Mouse (Mus musculus) midbrain, postnatal 0 days (tissue): Measurements from ENCODE around the gene Spats2. TPM values are rescaled to one million over a fixed set of nuclear protein-coding genes. Genes with fewer than 3 reads are reported as not detected.

Experiments
- ATAC-seq: fragments of 200-750 bp; cut with Nextera tagmentation; 2 replicates; pipeline ENCODE4 v1.8.0; 2017; ENCODE audit warnings: moderate number of reproducible peaks, mild to moderate bottlenecking, moderate TSS enrichment, moderate library complexity; ENCODE audit not compliant: low FRiP score
- DNase-seq: peaks from one replicate; pipeline ENCODE4 v3.0.0-alpha.2; 2015; ENCODE audit warnings: low spot score
- H3K27ac ChIP-seq: fragments of 300-500 bp; sonication (generic); 2 replicates; pipeline ENCODE4 v1.5.1; 2014; ENCODE audit warnings: low read depth, mild to moderate bottlenecking, low read length, mixed read lengths
- H3K27me3 ChIP-seq: fragments of 300-500 bp; sonication (generic); 2 replicates; pipeline ENCODE4 v1.6.1; 2014; ENCODE audit warnings: low read length, control low read depth, mixed read lengths; ENCODE audit not compliant: insufficient read depth
- H3K36me3 ChIP-seq: fragments of 300-500 bp; sonication (generic); 2 replicates; pipeline ENCODE4 v1.6.1; 2014; ENCODE audit warnings: low read length, control low read depth, mixed read lengths; ENCODE audit not compliant: insufficient read depth
- H3K4me1 ChIP-seq: fragments of 300-500 bp; sonication (generic); 2 replicates; pipeline ENCODE4 v1.6.1; 2014; ENCODE audit warnings: mild to moderate bottlenecking, control low read depth, antibody characterized with exemption, low read length, mixed read lengths; ENCODE audit not compliant: insufficient read depth
- H3K4me2 ChIP-seq: fragments of 300-500 bp; sonication (generic); 2 replicates; pipeline ENCODE4 v1.6.1; 2014; ENCODE audit warnings: low read depth, mild to moderate bottlenecking, low read length, mixed read lengths; ENCODE audit not compliant: poor library complexity, severe bottlenecking
- H3K4me3 ChIP-seq: fragments of 300-500 bp; sonication (generic); 2 replicates; pipeline ENCODE4 v1.5.1; 2014; ENCODE audit warnings: low read depth, mild to moderate bottlenecking, low read length, moderate library complexity
- H3K9ac ChIP-seq: fragments of 300-500 bp; sonication (generic); replicated peaks from 2 replicates; pipeline ENCODE4 v1.6.1; 2014; ENCODE audit warnings: mild to moderate bottlenecking, low read length, moderate library complexity, mixed read lengths; ENCODE audit not compliant: poor library complexity, severe bottlenecking
- H3K9me3 ChIP-seq: fragments of 300-500 bp; sonication (generic); 2 replicates; pipeline ENCODE4 v1.6.1; 2016; ENCODE audit warnings: low read length, control low read depth
- CTCF ChIP-seq: IDR thresholded peaks from 2 replicates; pipeline ENCODE4 v1.5.1; 2016; ENCODE audit warnings: antibody characterized with exemption, mild to moderate bottlenecking
- WGBS: fragments of 180-500 bp; shearing (Covaris S2); extraction: QIAGEN DNeasy Blood & Tissue Kit; methylation state at CpG from one replicate; pipeline ENCODE4 v1.1.7; 2014; 5-methylcytosine and 5-hydroxymethylcytosine counted together
- polyA plus RNA-seq: library from polyadenylated mRNA; unstranded; fragments of >200 nt; fragmentation: Nextera tagmentation; extraction: Ambion mirVana; gene quantifications from 2 replicates; pipeline ENCODE4 v1.2.1, GENCODE M21; 2015
- total RNA-seq: library from RNA; depleted of rRNA; stranded (reverse); fragments of >200 nt; gene quantifications from 2 replicates; pipeline ENCODE4 v1.2.3, GENCODE M21; 2014

Spats2 gene
- total and polyA plus RNA-seq, 2 experiments from 2014 or later = 19.5 to 31.8 TPM

GRCm38 (mm10) chr15:99226090-99226489 is 100.4 kb downstream of the Spats2 start:
- no peak overlapping the region for H3K9ac ChIP-seq
- no peaks in the 10 kb centered on the region for H3K36me3 ChIP-seq
- no peak overlapping the region for H3K27ac ChIP-seq
- H3K27me3 ChIP-seq = peaks cover 80% of the 10 kb centered on the region
- H3K4me2 ChIP-seq = no peak overlapping the region
- no peak for ATAC-seq
- TF ChIP-seq CTCF = no peak
- 0 out of 2 replicates have a peak overlapping the region, but pooled peaks have one; percentile 2 for H3K4me3 ChIP-seq
- H3K4me1 ChIP-seq = peaks cover 12% of the 10 kb centered on the region
- no peak for DNase-seq
- WGBS = 18% methylated on average over 14 of the region's 14 CpGs
- H3K9me3 ChIP-seq = no peaks in the 10 kb centered on the region

- WGBS = 78% methylated on average over 10 of the region's 10 CpGs
- TF ChIP-seq CTCF = no peak
- Histone ChIP-seq H3K4me1 (no peaks in the 10 kb centered on the region), H3K27ac (no peak overlapping the region), H3K36me3 (no peaks in the 10 kb centered on the region), H3K9ac (no peak overlapping the region), H3K4me3 (no peak overlapping the region), H3K4me2 (no peak overlapping the region), H3K9me3 (no peaks in the 10 kb centered on the region), H3K27me3 (peaks cover 33% of the 10 kb centered on the region)
- no peak for DNase-seq
- no peak for ATAC-seq
These were observed 106.3 kb downstream of the Spats2 start for GRCm38 (mm10) chr15:99231998-99232397.

GRCm38 (mm10) chr15:99233719-99234118 is 108.0 kb downstream of the Spats2 start:
- H3K4me3 ChIP-seq = no peak overlapping the region
- ATAC-seq (no peak), DNase-seq (no peak)
- 62% methylated on average over 17 of the region's 17 CpGs for WGBS
- no peak overlapping the region for H3K9ac ChIP-seq
- no peaks in the 10 kb centered on the region for H3K9me3 ChIP-seq
- no peaks in the 10 kb centered on the region for H3K4me1 ChIP-seq
- peaks cover 16% of the 10 kb centered on the region for H3K27me3 ChIP-seq
- H3K27ac ChIP-seq = no peak overlapping the region
- no peak overlapping the region for H3K4me2 ChIP-seq
- TF ChIP-seq CTCF = no peak
- H3K36me3 ChIP-seq = no peaks in the 10 kb centered on the region

- no peak for ATAC-seq
These were observed 108.8 kb downstream of the Spats2 start for GRCm38 (mm10) chr15:99234326-99235010.

GRCm38 (mm10) chr15:99238006-99238405 is 112.3 kb downstream of the Spats2 start:
- no peak for TF ChIP-seq CTCF

More at GRCm38 (mm10) chr15:99234326-99235010, 108.8 kb downstream of the Spats2 start:
- DNase-seq = no peak
- Histone ChIP-seq H3K27ac (no peak overlapping the region), H3K4me2 (no peak overlapping the region), H3K9me3 (no peaks in the 10 kb centered on the region), H3K9ac (no peak overlapping the region), H3K36me3 (no peaks in the 10 kb centered on the region), H3K4me3 (no peak overlapping the region), H3K27me3 (peaks cover 9% of the 10 kb centered on the region; the same call in 1 of the 2 replicates), H3K4me1 (no peaks in the 10 kb centered on the region)
- TF ChIP-seq CTCF = no peak
- WGBS = 62% methylated on average over 12 of the region's 12 CpGs

GRCm38 (mm10) chr15:99240129-99240528 is 114.4 kb downstream of the Spats2 start:
- ATAC-seq = no peak
- H3K9ac ChIP-seq = no peak overlapping the region
- no peaks in the 10 kb centered on the region for H3K27me3 ChIP-seq
- TF ChIP-seq CTCF = peak; percentile 37
- no peaks in the 10 kb centered on the region for H3K9me3 ChIP-seq
- WGBS = 73% methylated on average over 3 of the region's 4 CpGs
- H3K27ac ChIP-seq = no peak overlapping the region
- H3K36me3 ChIP-seq = peaks cover 22% of the 10 kb centered on the region
- H3K4me2 ChIP-seq = no peak overlapping the region
- H3K4me3 ChIP-seq = no peak overlapping the region
- no peak for DNase-seq
- H3K4me1 ChIP-seq = no peaks in the 10 kb centered on the region

More at GRCm38 (mm10) chr15:99238006-99238405, 112.3 kb downstream of the Spats2 start:
- ATAC-seq (no peak), DNase-seq (no peak)
- no peaks in the 10 kb centered on the region for H3K4me1 ChIP-seq
- H3K9ac ChIP-seq = no peak overlapping the region
- no peak overlapping the region for H3K4me3 ChIP-seq
- 68% methylated on average over 11 of the region's 11 CpGs for WGBS
- no peaks in the 10 kb centered on the region for H3K27me3 ChIP-seq
- H3K9me3 ChIP-seq = no peaks in the 10 kb centered on the region
- H3K4me2 ChIP-seq = no peak overlapping the region
- peaks cover 11% of the 10 kb centered on the region; the same call in 1 of the 2 replicates for H3K36me3 ChIP-seq
- H3K27ac ChIP-seq = no peak overlapping the region
